Mouse (Mus musculus): ENCODE measurements around the gene Pacsin2. TPM values are rescaled to one million over a fixed set of nuclear protein-coding genes. Genes with fewer than 3 reads are reported as not detected.
A peak's percentile ranks its signal among the peaks of the same experiment; 100 is the strongest.

Pacsin2 gene
- polyA plus RNA-seq, 2 experiments from 2014 or later = 18.3 to 26.6 TPM

- ATAC-seq = no peak
These were observed 14.4 kb downstream of the Pacsin2 start for GRCm38 (mm10) chr15:83450007-83450406.

- no peak for ATAC-seq
These were observed 15.8 kb downstream of the Pacsin2 start for GRCm38 (mm10) chr15:83448646-83449045.

GRCm38 (mm10) chr15:83447791-83448544, 16.4 kb downstream of the Pacsin2 start:
- no peak for ATAC-seq

GRCm38 (mm10) chr15:83445908-83446307, 18.5 kb downstream of the Pacsin2 start:
- ATAC-seq = no peak

GRCm38 (mm10) chr15:83445383-83445782, 19.0 kb downstream of the Pacsin2 start:
- no peak for ATAC-seq

GRCm38 (mm10) chr15:83444425-83444824, 20.0 kb downstream of the Pacsin2 start:
- no peak for ATAC-seq

- no peak for ATAC-seq
These were observed 21.8 kb downstream of the Pacsin2 start for GRCm38 (mm10) chr15:83442495-83443037.

GRCm38 (mm10) chr15:83440726-83441125, 23.7 kb downstream of the Pacsin2 start:
- ATAC-seq = no peak

GRCm38 (mm10) chr15:83436541-83436940, 27.9 kb downstream of the Pacsin2 start:
- ATAC-seq = no peak

- ATAC-seq = no peak
These were observed 28.9 kb downstream of the Pacsin2 start for GRCm38 (mm10) chr15:83435324-83436090.

- ATAC-seq = no peak
These were observed 29.7 kb downstream of the Pacsin2 start for GRCm38 (mm10) chr15:83434692-83435091.

GRCm38 (mm10) chr15:83433344-83433743, 31.1 kb downstream of the Pacsin2 start:
- ATAC-seq = no peak

GRCm38 (mm10) chr15:83432231-83433031, 32.0 kb downstream of the Pacsin2 start:
- peak; percentile 49 for ATAC-seq

- no peak for ATAC-seq
These were observed 33.2 kb downstream of the Pacsin2 start for GRCm38 (mm10) chr15:83430986-83431763.

GRCm38 (mm10) chr15:83430419-83430818, 34.0 kb downstream of the Pacsin2 start:
- no peak for ATAC-seq

- no peak for ATAC-seq
These were observed 35.8 kb downstream of the Pacsin2 start for GRCm38 (mm10) chr15:83428586-83428985.

GRCm38 (mm10) chr15:83427294-83428163, 36.9 kb downstream of the Pacsin2 start:
- no peak for ATAC-seq

- ATAC-seq = no peak
These were observed 38.6 kb downstream of the Pacsin2 start for GRCm38 (mm10) chr15:83425794-83426193.

GRCm38 (mm10) chr15:83425277-83425676, 39.1 kb downstream of the Pacsin2 start:
- no peak for ATAC-seq

- ATAC-seq = no peak
These were observed 40.6 kb downstream of the Pacsin2 start for GRCm38 (mm10) chr15:83423589-83424384.
